Mouse (Mus musculus) MEL (cell line): ENCODE results near the gene Sept5. TPM values are rescaled to one million over a fixed set of nuclear protein-coding genes. Genes with fewer than 3 reads are reported as not detected.

Source experiments
- DNase-seq: peaks from one replicate; pipeline ENCODE4 v3.0.0; 2011; ENCODE audit warnings: low read depth, low spot score
- H3K27ac ChIP-seq: 2 replicates; pipeline ENCODE4 v1.5.1; 2012; ENCODE audit warnings: low read depth, mild to moderate bottlenecking, control low read depth, low read length, moderate library complexity; ENCODE audit not compliant: control insufficient read depth
- H3K27me3 ChIP-seq, 2 experiments: fragments of 150-350 bp in 1 of 2; sonication (generic) in 1 of 2; 2 replicates each; pipeline ENCODE4 v1.6.1; 2012; ENCODE audit warnings: low read length in 2 of 2, mild to moderate bottlenecking in 2 of 2, improper control_type of control experiment in 1 of 2, moderate library complexity in 1 of 2; ENCODE audit not compliant: insufficient read depth in 2 of 2, control insufficient read depth in 1 of 2
- H3K36me3 ChIP-seq, 2 experiments: 2 replicates each; pipeline ENCODE4 v1.6.1; 2012 to 2014; ENCODE audit warnings: low read length in 2 of 2, improper control_type of control experiment in 1 of 2, inconsistent platforms in 1 of 2, mild to moderate bottlenecking in 1 of 2; ENCODE audit not compliant: insufficient read depth in 2 of 2, control insufficient read depth in 1 of 2
- H3K4me1 ChIP-seq, 2 experiments: fragments of 150-350 bp in 1 of 2; sonication (generic) in 1 of 2; 2 replicates each; pipeline ENCODE4 v1.6.1; 2012; ENCODE audit warnings: low read length in 2 of 2, improper control_type of control experiment in 1 of 2, mild to moderate bottlenecking in 1 of 2; ENCODE audit not compliant: insufficient read depth in 2 of 2, control insufficient read depth in 1 of 2
- H3K4me3 ChIP-seq, 2 experiments: fragments of 150-350 bp in 1 of 2; sonication (generic) in 1 of 2; 2 replicates each; pipeline ENCODE4 v1.5.1; 2012; ENCODE audit warnings: low read depth in 2 of 2, low read length in 2 of 2, mild to moderate bottlenecking in 2 of 2, moderate library complexity in 2 of 2, control low read depth in 1 of 2, improper control_type of control experiment in 1 of 2; ENCODE audit not compliant: control insufficient read depth in 1 of 2, insufficient read depth in 1 of 2
- H3K79me2 ChIP-seq: 2 replicates; pipeline ENCODE4 v1.6.1; 2012; ENCODE audit warnings: mild to moderate bottlenecking, low read length, moderate library complexity; ENCODE audit not compliant: control insufficient read depth, poor library complexity, insufficient read depth
- H3K9ac ChIP-seq: 2 replicates; pipeline ENCODE4 v1.6.1; 2012; ENCODE audit warnings: low read depth, mild to moderate bottlenecking, control low read depth, low read length, moderate library complexity; ENCODE audit not compliant: control insufficient read depth, poor library complexity, severe bottlenecking
- H3K9me3 ChIP-seq: fragments of 150-350 bp; sonication (generic); replicated peaks from 2 replicates; pipeline ENCODE4 v1.6.1; 2012; ENCODE audit warnings: mild to moderate bottlenecking, low read length, improper control_type of control experiment, moderate library complexity; ENCODE audit not compliant: insufficient read depth
- BHLHE40 ChIP-seq: IDR thresholded peaks from 2 replicates; pipeline ENCODE4 v1.6.1; 2012; ENCODE audit warnings: low read depth, mild to moderate bottlenecking, inconsistent platforms, low read length, improper control_type of control experiment, borderline replicate concordance
- CHD1 ChIP-seq: IDR thresholded peaks from 2 replicates; pipeline ENCODE4 v1.6.1; 2012; ENCODE audit warnings: low read depth, mild to moderate bottlenecking, inconsistent platforms, low read length, improper control_type of control experiment
- CTCF ChIP-seq, 3 experiments: IDR thresholded peaks in 2 of 3; conservative IDR thresholded peaks in 1 of 3; 2 replicates each; pipeline ENCODE4 v1.5.1; 2011 to 2012; ENCODE audit warnings: low read length in 3 of 3, low read depth in 2 of 3, mild to moderate bottlenecking in 2 of 3, improper control_type of control experiment in 1 of 3, inconsistent platforms in 1 of 3, mixed read lengths in 1 of 3, moderate library complexity in 1 of 3; ENCODE audit not compliant: control insufficient read depth in 1 of 3, insufficient read depth in 1 of 3, poor library complexity in 1 of 3, severe bottlenecking in 1 of 3
- E2F4 ChIP-seq: IDR thresholded peaks from 2 replicates; pipeline ENCODE4 v1.6.1; 2011; ENCODE audit warnings: low read depth, low read length, improper control_type of control experiment, borderline replicate concordance
- ELF1 ChIP-seq: IDR thresholded peaks from 2 replicates; pipeline ENCODE4 v1.6.1; 2014; ENCODE audit warnings: low read depth, mild to moderate bottlenecking, inconsistent platforms, low read length, improper control_type of control experiment, moderate library complexity
- EP300 ChIP-seq, 2 experiments: IDR thresholded peaks; 2 replicates each; pipeline ENCODE4 v1.6.1; 2011; ENCODE audit warnings: improper control_type of control experiment in 2 of 2, low read length in 2 of 2, low read depth in 1 of 2, mild to moderate bottlenecking in 1 of 2
- JUND ChIP-seq: IDR thresholded peaks from 2 replicates; pipeline ENCODE4 v1.6.1; 2011; ENCODE audit warnings: low read depth, mild to moderate bottlenecking, improper control_type of control experiment, low read length
- MAFK ChIP-seq: IDR thresholded peaks from 2 replicates; pipeline ENCODE4 v1.6.1; 2011; ENCODE audit warnings: low read depth, mild to moderate bottlenecking, low read length, improper control_type of control experiment, borderline replicate concordance
- MYB ChIP-seq: IDR thresholded peaks from 2 replicates; pipeline ENCODE4 v1.6.1; 2011; ENCODE audit warnings: mild to moderate bottlenecking, low read depth, low read length, improper control_type of control experiment
- NELFE ChIP-seq: IDR thresholded peaks from 2 replicates; pipeline ENCODE4 v1.6.1; 2011; ENCODE audit warnings: low read depth, low read length, improper control_type of control experiment
- NRF1 ChIP-seq: IDR thresholded peaks from 2 replicates; pipeline ENCODE4 v1.6.1; 2014; ENCODE audit warnings: low read depth, mild to moderate bottlenecking, inconsistent platforms, low read length, improper control_type of control experiment, moderate library complexity; ENCODE audit not compliant: poor library complexity, insufficient read depth, severe bottlenecking
- POLR2AphosphoS2 ChIP-seq: IDR thresholded peaks from 2 replicates; pipeline ENCODE4 v1.6.1; 2011; ENCODE audit warnings: low read length, improper control_type of control experiment
- POLR2AphosphoS5 ChIP-seq: IDR thresholded peaks from 2 replicates; pipeline ENCODE4 v1.6.1; 2012; ENCODE audit warnings: low read depth, borderline replicate concordance, mild to moderate bottlenecking, inconsistent platforms, low read length, moderate library complexity, mixed read lengths
- RAD21 ChIP-seq: IDR thresholded peaks from 2 replicates; pipeline ENCODE4 v1.6.1; 2011; ENCODE audit warnings: mild to moderate bottlenecking, low read depth, low read length, improper control_type of control experiment
- SIN3A ChIP-seq: IDR thresholded peaks from 2 replicates; pipeline ENCODE4 v1.6.1; 2012; ENCODE audit warnings: low read length, improper control_type of control experiment, inconsistent platforms
- UBTF ChIP-seq: IDR thresholded peaks from 2 replicates; pipeline ENCODE4 v1.6.1; 2012; ENCODE audit warnings: low read depth, mild to moderate bottlenecking, inconsistent platforms, low read length, improper control_type of control experiment, moderate library complexity, borderline replicate concordance; ENCODE audit not compliant: insufficient read depth
- ZNF384 ChIP-seq: IDR thresholded peaks from 2 replicates; pipeline ENCODE4 v1.6.1; 2012; ENCODE audit warnings: low read depth, mild to moderate bottlenecking, inconsistent platforms, low read length, improper control_type of control experiment
- polyA plus RNA-seq, 2 experiments: library from polyadenylated mRNA; stranded (reverse) in 1 of 2; unstranded in 1 of 2; fragments of >175 nt in 1 of 2; fragments of >200 nt in 1 of 2; gene quantifications; 2 replicates each; pipeline versions ENCODE4 v1.2.1 to v1.2.4; 2012; ENCODE audit warnings: low replicate concordance in 2 of 2, low read depth in 1 of 2; ENCODE audit not compliant: insufficient read length in 2 of 2, insufficient read depth in 1 of 2, missing spikeins in 1 of 2
- total RNA-seq: library from RNA; depleted of rRNA; stranded (reverse); fragments of 300-350 nt; gene quantifications from 2 replicates; pipeline ENCODE4 v1.2.3, GENCODE M21; 2012

Sept5 gene
- total and polyA plus RNA-seq, 3 experiments: 7.4 to 29.3 TPM; not detected in 1

DNA sequence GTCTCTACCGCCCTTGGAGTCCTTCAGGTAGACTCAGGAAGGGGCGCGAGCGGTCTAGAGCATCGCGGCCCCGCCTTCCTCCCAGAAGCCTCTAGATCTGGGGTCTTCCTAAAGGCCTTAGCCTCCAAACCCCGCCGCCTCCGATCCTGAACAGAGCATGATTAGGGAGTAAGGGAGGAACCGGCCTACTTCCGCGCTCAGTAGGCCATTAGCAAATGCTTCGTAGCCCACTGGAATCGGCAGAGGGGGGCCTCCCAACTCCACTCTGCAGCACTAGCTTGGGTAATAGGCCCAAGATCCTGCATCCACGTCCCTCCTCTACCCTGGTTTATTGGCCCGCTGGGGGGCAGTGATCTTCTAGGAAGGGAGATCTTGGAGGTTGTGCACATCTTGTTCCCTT, 7.7 kb downstream of the Sept5 start, which contains the start of gene Gp1bb (continued):
- TF ChIP-seq ELF1 (no peak), NRF1 (no peak), MAFK (no peak)

- peaks cover 3 to 11% of the 10 kb centered on the region in 2 experiments for H3K4me1 ChIP-seq
- no peak overlapping the region for H3K4me3 ChIP-seq
- no peaks in the 10 kb centered on the region for H3K27me3 ChIP-seq
- no peak overlapping the region for H3K27ac ChIP-seq
- H3K79me2 ChIP-seq: 0 out of 2 replicates have a peak, but pooled peaks cover 1% of the 10 kb centered on the region
- H3K9ac ChIP-seq: no peak overlapping the region
- DNase-seq: no peak
- no peaks in the 10 kb centered on the region for H3K9me3 ChIP-seq
- no peak for TF ChIP-seq NELFE
- no peak for TF ChIP-seq UBTF
- TF ChIP-seq BHLHE40: no peak
- no peak for TF ChIP-seq EP300 (IDR thresholded peaks at IDR 0.05; ENCODE audit: low read depth in 1 of 2, low read length in 2 of 2)
- no peak for TF ChIP-seq ZNF384
- TF ChIP-seq RAD21: no peak
- no peak for TF ChIP-seq SIN3A
- TF ChIP-seq, all 39 proteins: peak for 0
- H3K36me3 ChIP-seq: peaks cover 0 to 6% of the 10 kb centered on the region in 2 experiments; a peak in 1 of 4 replicates
These were observed 8.3 kb downstream of the Sept5 start for GRCm38 (mm10) chr16:18621362-18622001.

DNA sequence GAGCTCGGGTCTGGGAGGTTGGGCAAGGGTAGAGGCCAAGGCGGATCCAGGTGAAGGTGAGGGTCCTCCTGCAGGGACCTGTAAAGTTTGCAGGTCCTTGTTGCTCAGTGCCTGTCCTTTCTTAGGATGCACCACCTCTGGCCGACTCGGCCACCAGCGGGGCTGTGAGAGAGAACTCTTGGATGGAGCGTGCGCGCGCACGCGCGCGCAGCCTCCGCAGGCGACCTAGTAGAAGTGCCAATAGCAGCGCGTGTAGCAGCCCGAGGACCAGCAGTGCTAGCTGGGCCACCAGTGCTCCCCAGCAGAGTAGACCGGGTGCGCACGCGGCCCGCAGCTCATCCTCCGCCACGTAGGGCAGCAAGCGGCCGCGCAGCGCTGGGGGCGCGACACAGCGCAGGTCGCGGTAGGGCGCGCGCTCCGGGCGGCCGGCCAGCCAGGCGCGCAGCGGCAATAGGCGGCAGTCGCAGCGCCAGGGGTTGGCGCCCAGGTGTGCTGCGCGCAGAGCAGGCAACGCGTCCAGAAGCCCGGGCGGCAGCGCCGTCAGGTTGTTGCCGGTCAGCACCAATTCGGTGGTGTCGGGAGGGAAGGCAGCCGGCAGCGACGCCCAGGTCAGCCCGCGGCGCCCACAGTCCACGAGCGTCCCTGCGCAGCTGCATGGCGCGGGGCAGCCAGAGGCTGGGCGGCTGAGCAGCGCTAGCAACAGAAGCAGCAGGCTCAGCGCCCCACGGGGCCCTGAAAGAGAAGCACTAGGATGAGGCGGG, 9.0 kb downstream of the Sept5 start:
- no peak for TF ChIP-seq POLR2AphosphoS2
- no peak for TF ChIP-seq CTCF (IDR thresholded peaks at IDR 0.05 in 2 of 3, conservative IDR thresholded peaks at IDR 0.05 in 1 of 3; ENCODE audit: control insufficient read depth in 1 of 3, insufficient read depth in 1 of 3, low read depth in 2 of 3, low read length in 3 of 3, poor library complexity in 1 of 3, severe bottlenecking in 1 of 3)
- no peak for TF ChIP-seq E2F4
- no peak for TF ChIP-seq MYB
- no peak for TF ChIP-seq MAFK
- no peak for TF ChIP-seq POLR2AphosphoS5
- TF ChIP-seq ELF1: no peak
- no peak for TF ChIP-seq CHD1
- no peak for TF ChIP-seq JUND
- no peak overlapping the region for H3K4me3 ChIP-seq
- peaks cover 3 to 6% of the 10 kb centered on the region in 2 experiments for H3K4me1 ChIP-seq
- H3K9ac ChIP-seq: no peak overlapping the region
- peaks cover 0 to 3% of the 10 kb centered on the region in 2 experiments; a peak in 1 of 4 replicates for H3K36me3 ChIP-seq
- H3K79me2 ChIP-seq: no peaks in the 10 kb centered on the region
- no peaks in the 10 kb centered on the region for H3K9me3 ChIP-seq
- no peaks in the 10 kb centered on the region for H3K27me3 ChIP-seq
- H3K27ac ChIP-seq: no peak overlapping the region
- DNase-seq: no peak
